Mouse (Mus musculus): Measurements from ENCODE around the gene Map2k4. TPM values are rescaled to one million over a fixed set of nuclear protein-coding genes. Genes with fewer than 3 reads are reported as not detected.
A peak's percentile ranks its signal among the peaks of the same experiment; 100 is the strongest.

Map2k4 gene
- polyA plus RNA-seq, 1 experiment from 2014 or later = 78.9 TPM

MicroRNAs encoded within 50 kb of the gene (microRNA counts, 519-probe panel; counts per million panel counts)
- microRNA mmu-miR-744 = 322 counts per million, percentile 70 among the panel's probes with 10 or more counts

Small RNA genes lying within 50 kb of the gene (microRNA-seq; reads per million reads assigned to microRNA genes)
- gene Mir744 = 6,395 reads per million, percentile 94 among the genes with 10 or more reads in this experiment

Other genes starting within 250 kb of the Map2k4 start
- gene Zkscan6, start 18.9 kb upstream of the Map2k4 start, polyA plus RNA-seq (2014; fragmentation: Nextera tagmentation; extraction: Ambion mirVana) = 8.3 and 9.1 TPM in 2 replicates

All from heart, embryonic 14.5 days (tissue).